8 mouse cellular contexts compared by ENCODE assay signal in the genomic region with DNA sequence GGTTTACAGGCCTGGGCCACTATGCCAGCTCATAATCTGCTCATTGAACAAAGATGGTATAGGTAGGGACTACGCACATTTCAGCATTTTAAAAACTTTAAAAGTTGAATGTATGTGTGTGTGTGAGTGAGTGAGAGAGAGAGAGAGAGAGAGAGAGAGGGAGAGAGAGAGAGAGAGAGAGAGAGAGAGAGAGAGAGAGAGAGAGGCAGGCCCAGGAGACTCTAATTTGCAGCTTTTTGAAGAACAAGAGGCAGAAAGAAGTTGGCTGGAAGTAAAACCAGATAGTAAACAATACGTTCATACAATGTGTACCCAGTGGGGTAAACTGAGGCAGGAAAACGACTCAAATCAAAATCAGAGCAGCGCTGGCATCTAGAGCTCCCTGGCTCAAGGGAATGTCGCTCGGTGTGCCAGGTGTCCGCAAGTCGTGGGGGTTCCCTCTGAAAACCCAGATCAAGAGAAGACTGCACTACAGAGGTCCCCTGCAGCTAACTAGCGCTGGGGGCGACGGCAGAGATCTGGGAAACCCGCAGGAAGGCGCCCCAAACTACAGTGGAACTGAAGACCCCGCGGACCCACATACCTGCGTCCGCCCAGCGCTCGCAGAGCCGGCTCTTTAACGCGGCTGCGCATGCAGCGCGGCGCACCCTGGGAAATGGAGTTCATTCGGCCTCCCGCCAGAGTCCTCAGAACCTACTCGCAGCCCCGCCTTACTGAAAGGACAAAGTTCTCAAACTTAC. TPM values are rescaled to one million over a fixed set of nuclear protein-coding genes. Genes with fewer than 3 reads are reported as not detected.
DNase-seq lines count a peak whose midpoint lies in the region; ATAC-seq lines count a peak whose summit lies in the region.

A gene (minus strand): TSS at position 650 of the 740 bp plus-strand sequence.

- WGBS in embryonic facial prominence, embryonic 11.5 days, result 2% methylated on average over 30 of the region's 30 CpGs
- 3% methylated on average over 30 of the region's 30 CpGs for WGBS in limb, embryonic 11.5 days
- 4% methylated on average over 30 of the region's 30 CpGs for WGBS in midbrain, embryonic 13.5 days

- H3K4me1 ChIP-seq in embryonic facial prominence, embryonic 11.5 days (ENCODE audit: control insufficient read depth, insufficient read depth, low read length), result no peaks in the 10 kb centered on the region
- no peaks in the 10 kb centered on the region for H3K4me1 ChIP-seq in limb, embryonic 11.5 days (ENCODE audit: control insufficient read depth, insufficient read depth, low read length)
- H3K4me1 ChIP-seq in midbrain, embryonic 13.5 days (replicated peaks), result peaks cover 5% of the 10 kb centered on the region

- peak within 1 kb of the TSS; percentile 37 for H3K4me2 ChIP-seq in embryonic facial prominence, embryonic 11.5 days (ENCODE audit: low read depth, low read length)
- peak within 1 kb of the TSS; percentile 58 for H3K4me2 ChIP-seq in limb, embryonic 11.5 days (ENCODE audit: low read depth, severe bottlenecking)
- peak within 1 kb of the TSS; percentile 65 for H3K4me2 ChIP-seq in midbrain, embryonic 13.5 days (replicated peaks)

- peak within 1 kb of the TSS; percentile 72 for H3K9ac ChIP-seq in embryonic facial prominence, embryonic 11.5 days (replicated peaks; ENCODE audit: low read length)
- H3K9ac ChIP-seq in limb, embryonic 11.5 days (ENCODE audit: low read length), result peak within 1 kb of the TSS; percentile 84
- peak within 1 kb of the TSS; percentile 75 for H3K9ac ChIP-seq in midbrain, embryonic 13.5 days (replicated peaks)

- peak; percentile 83 for DNase-seq in 3134 (ENCODE audit: extremely low read depth, insufficient read length, low spot score)
- peak; percentile 82 for DNase-seq in adrenal gland, postnatal 25 days
- peak; percentile 91 for DNase-seq in embryonic facial prominence, embryonic 11.5 days (ENCODE audit: low spot score)
- DNase-seq in heart, adult 11 months, result peak; percentile 98
- peak; percentile 90 for DNase-seq in kidney, adult 18-20 months
- peak; percentile 87 for DNase-seq in limb, embryonic 11.5 days (ENCODE audit: low spot score)
- peak; percentile 67 for DNase-seq in spleen, adult 12 weeks (ENCODE audit: low spot score)

- ATAC-seq in embryonic facial prominence, embryonic 11.5 days (replicated peaks; ENCODE audit: insufficient number of reproducible peaks, low FRiP score, low TSS enrichment, low read depth), result peak; percentile 95
- ATAC-seq in limb, embryonic 11.5 days (ENCODE audit: insufficient number of reproducible peaks, low FRiP score, low TSS enrichment, low read depth), result peak; percentile 85
- peak; percentile 97 for ATAC-seq in midbrain, embryonic 13.5 days

- H3K27me3 ChIP-seq in embryonic facial prominence, embryonic 11.5 days (ENCODE audit: control insufficient read depth, insufficient read depth, low read length), result no peaks in the 10 kb centered on the region
- no peaks in the 10 kb centered on the region for H3K27me3 ChIP-seq in limb, embryonic 11.5 days (ENCODE audit: control insufficient read depth, insufficient read depth, low read length)
- H3K27me3 ChIP-seq in midbrain, embryonic 13.5 days, result no peaks in the 10 kb centered on the region

- H3K9me3 ChIP-seq in embryonic facial prominence, embryonic 11.5 days (replicated peaks; ENCODE audit: control insufficient read depth, low read length), result no peaks in the 10 kb centered on the region
- H3K9me3 ChIP-seq in limb, embryonic 11.5 days (ENCODE audit: control insufficient read depth, low read length), result no peaks in the 10 kb centered on the region
- no peaks in the 10 kb centered on the region for H3K9me3 ChIP-seq in midbrain, embryonic 13.5 days

- H3K27ac ChIP-seq in embryonic facial prominence, embryonic 11.5 days (replicated peaks; ENCODE audit: low read depth, low read length), result no peak within 1 kb of the TSS
- H3K27ac ChIP-seq in limb, embryonic 11.5 days (replicated peaks; ENCODE audit: low read depth, low read length), result no peak within 1 kb of the TSS
- H3K27ac ChIP-seq in midbrain, embryonic 13.5 days, result no peak within 1 kb of the TSS

- H3K36me3 ChIP-seq in embryonic facial prominence, embryonic 11.5 days (replicated peaks; ENCODE audit: control insufficient read depth, insufficient read depth, low read depth, low read length), result no peaks in the 10 kb centered on the region
- H3K36me3 ChIP-seq in limb, embryonic 11.5 days (ENCODE audit: control insufficient read depth, insufficient read depth, low read length), result no peaks in the 10 kb centered on the region
- H3K36me3 ChIP-seq in midbrain, embryonic 13.5 days, result peaks cover 12% of the 10 kb centered on the region

- H3K4me3 ChIP-seq in embryonic facial prominence, embryonic 11.5 days (ENCODE audit: low read depth, low read length), result peak within 1 kb of the TSS; percentile 54
- H3K4me3 ChIP-seq in limb, embryonic 11.5 days (ENCODE audit: low read depth, low read length), result peak within 1 kb of the TSS; percentile 76
- peak within 1 kb of the TSS; percentile 75 for H3K4me3 ChIP-seq in midbrain, embryonic 13.5 days (replicated peaks)

RNA-seq across cellular contexts. Expression of the gene that starts here (rescaled TPM):
- 10.5 and 12.0 TPM in 2 replicates for total RNA-seq in adrenal gland, postnatal 25 days (2021)
- polyA plus RNA-seq in embryonic facial prominence, embryonic 11.5 days (2014; fragmentation: Nextera tagmentation; extraction: Ambion mirVana), result 5.6 and 6.8 TPM in 2 replicates
- 10.2 and 10.7 TPM in 2 replicates for polyA plus RNA-seq in limb, embryonic 11.5 days (2014; fragmentation: Nextera tagmentation; extraction: Ambion mirVana)
- polyA plus RNA-seq in midbrain, embryonic 13.5 days (2015; fragmentation: Nextera tagmentation; extraction: Ambion mirVana), result 8.2 and 9.6 TPM in 2 replicates
